Mouse (Mus musculus) urinary bladder, adult 2 months (tissue): ENCODE data around the gene Ptprc. TPM values are rescaled to one million over a fixed set of nuclear protein-coding genes. Genes with fewer than 3 reads are reported as not detected.

ENCODE experiments used
- DNase-seq: peaks from one replicate; pipeline ENCODE4 v3.0.0; 2022; ENCODE audit warnings: low spot score
- polyA plus RNA-seq: library from polyadenylated mRNA; depleted of rRNA; stranded (reverse); fragments of >200 nt; gene quantifications from 2 replicates; pipeline ENCODE4 v1.2.3, GENCODE M21; 2012

Gene Ptprc
- polyA plus RNA-seq, 1 experiment = 11.8 TPM

DNA sequence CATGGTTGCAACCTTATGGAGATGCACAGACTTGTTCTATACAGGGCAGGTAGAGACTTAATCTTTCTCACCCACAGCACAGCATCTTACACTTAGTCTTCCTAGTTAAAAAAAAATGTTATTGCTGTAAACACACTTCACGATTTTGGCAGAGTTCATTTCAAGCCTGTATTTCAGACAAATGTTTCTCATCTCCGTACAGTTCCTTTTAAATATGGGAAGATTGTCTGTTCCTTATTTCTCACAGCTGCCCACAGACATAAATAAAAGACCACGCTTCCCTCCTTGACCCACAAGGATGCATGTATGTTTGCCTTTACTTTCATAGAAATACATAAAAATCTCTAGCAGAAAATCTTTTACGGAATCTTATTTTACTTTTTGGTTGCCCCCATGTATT, 22.4 kb downstream of the Ptprc start:
- no peak for DNase-seq

DNA sequence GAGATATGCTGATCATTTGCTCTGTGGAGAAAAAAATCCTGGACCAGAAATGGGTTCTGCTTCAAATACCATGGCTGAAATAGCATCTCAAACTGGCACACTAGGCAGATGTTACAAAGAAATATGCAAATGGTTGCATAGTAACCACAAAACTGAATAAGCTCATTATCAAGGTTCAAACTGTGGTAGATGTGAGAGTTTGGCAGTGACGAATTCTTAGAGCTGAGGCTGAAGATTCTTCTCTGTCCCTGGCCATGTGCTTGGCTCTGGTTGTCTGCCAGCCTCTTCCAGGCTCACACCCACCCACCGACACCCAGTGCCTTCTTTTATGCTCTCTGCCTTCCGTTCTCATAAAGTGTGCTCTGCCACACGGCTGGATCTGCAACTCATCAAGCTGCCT, 26.7 kb downstream of the Ptprc start:
- DNase-seq = no peak

DNA sequence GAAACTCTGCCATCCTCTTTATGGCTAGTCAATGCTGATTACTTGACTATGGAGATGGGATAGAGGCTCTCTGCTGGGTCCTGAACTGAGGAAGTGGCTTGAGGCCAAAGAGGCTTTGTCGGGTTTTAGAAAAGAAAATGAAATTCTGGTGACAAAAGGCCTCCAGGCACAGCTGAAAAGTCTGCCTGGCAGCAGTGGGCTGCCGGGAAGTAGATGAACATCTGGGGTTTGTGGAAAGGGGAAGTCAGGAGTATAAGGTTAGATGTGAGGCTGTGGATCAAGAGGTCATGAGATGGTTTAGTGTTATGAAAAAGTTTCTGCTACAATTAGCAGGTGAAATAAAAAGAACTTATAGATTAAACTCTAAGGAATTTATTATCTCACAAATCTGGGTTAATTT, 29.9 kb downstream of the Ptprc start:
- DNase-seq = no peak

DNA sequence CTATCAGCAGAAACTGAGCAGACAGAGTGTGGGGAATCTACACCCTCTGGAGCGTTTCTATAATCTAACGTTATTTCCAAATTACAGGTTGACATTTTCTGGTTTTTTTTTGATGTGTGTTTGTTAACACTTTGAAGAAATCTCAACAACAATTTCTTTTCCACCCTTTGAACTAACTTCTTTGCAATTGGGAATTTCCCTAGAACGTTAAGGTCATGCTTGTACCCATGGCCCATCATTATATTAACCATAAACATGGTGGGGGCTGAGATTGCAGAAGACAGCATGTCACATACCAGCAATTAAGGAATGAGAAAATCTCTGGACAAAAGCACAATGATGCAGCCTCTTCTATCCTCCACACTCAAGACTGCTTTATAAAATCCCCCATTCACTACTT, 30.4 kb downstream of the Ptprc start:
- no peak for DNase-seq

DNA sequence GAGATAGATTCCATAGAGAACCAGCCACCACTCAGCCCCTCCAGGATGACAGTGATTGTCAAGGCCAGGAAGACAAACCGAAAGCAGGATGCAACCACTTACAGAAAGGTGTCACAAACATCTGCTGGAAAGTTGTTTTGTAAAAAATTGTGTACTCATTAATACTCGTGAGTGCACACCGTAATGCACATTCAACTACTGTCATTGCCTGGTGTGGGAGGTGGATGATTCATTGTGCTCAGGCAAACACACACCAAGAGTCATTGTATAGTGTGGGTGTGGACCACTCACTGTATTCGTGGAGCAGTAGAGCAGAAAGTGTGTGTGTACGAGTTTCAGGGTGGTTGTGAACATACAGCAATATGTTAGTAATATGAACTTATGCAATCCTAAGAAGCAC, 31.1 kb downstream of the Ptprc start:
- no peak for DNase-seq

DNA sequence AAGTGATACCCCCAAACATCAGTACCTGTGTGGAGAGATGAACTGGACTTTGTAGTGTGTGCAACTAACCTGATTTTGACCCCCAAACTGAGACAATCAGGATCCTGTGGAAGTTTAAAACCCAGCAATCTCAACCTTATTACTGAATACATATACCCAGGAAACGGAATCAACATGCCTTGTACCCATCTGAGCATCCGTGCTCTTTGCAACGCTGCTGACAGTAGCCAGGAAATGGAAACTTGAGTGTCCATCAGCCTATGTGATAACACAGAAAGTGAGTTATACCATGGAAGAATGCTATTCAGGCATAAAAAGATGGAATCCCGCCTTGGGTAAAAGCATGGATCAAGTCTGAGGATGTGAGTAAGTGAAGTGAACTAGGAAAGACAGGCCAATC, 34.7 kb downstream of the Ptprc start:
- no peak for DNase-seq

DNA sequence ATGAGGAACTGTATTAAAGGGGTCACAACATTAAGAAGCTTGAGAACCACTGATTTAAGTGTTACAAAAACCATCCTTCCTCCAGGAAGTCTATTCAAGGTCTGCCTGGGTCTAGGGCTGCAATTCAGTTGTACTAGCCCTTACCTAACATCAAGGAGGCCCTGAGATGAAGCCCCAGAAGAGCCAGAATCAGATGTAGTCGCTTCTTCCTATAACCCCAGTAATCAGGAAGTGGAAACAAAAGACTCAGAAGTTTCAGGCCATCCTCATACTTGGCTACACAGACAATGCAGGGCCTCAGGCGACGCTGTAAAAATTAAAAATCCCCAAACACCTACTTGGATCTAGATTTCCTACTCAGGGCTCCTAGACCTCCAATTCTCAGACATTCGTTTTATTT, 37.8 kb downstream of the Ptprc start:
- no peak for DNase-seq

DNA sequence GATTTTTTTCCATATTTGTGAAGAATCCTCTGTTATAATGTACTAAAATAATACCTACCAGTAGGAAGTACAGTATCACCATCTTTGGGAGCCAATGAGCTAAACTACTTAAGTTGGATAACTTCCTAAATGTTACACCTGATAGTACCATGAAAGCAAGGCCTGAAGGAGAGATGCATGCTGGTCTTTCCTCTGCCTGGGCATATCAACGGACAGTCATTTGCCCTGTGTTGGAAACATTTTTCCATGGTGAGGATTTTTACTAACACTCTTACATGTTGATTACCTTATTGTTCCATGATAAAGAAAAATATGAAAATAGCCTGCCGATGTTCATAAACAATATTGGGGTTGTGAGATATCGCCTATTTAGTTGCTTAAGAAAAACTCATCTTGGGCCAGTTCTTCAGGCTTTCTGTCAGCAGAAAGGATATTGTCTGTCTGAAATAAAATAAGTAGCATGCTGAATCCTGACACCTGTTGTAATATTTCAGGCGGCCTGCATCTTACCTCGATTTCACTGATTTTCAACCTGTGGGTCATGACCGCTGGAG, 38.4 kb downstream of the Ptprc start:
- no peak for DNase-seq

DNA sequence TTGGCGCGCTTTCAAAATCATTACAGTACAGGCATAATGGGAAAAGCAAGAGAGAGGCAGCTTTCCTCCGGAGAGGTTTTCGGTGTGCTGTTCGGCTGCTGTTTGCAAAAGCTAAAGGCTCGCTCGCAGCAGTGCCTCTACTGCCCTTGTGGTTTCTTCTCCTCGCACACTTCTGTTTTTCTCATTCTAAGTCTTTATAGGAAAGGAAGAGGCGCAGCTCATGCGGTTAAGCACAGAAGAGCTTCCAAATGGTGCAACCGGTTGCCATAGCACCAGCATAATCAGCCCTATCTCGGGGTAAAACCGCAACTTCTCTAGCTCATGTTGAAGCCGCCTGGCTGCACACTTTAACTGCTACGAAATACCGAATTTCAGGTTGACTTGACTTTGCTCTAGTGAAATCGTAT, 39.1 kb downstream of the Ptprc start:
- DNase-seq = no peak

DNA sequence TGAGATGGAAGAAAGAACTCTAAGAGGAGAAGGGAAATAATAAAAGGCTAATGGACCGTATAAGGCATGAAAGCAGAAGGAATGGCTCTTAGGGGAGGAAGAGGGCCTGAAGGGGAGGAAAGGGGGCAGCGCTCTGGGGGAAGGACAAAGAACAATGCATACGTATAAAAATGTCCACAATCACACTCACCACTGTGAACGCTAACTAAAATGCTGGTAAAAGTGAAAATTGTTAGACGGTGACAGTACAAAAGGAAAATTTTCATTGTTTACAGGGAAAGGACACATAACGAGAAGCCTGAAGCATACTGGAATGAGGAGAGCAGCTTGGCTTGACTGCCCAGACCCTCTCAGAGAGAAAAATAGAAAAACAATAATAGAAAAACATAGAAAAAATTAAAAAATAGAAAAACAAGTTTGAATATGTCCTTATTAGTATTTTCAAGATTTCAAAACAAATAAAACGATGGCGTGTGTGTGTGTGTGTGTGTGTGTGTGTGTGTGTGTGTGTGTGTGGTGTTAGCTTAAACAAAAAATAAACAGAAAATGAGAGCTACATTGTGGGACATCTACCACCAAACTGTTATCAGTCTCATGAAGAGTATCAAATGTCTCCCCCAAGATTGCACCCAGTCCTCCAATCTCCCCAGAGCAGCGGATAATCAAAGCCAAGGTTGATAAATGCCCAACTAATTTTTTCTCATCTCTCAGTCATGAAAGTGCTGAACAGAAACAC, 39.7 kb downstream of the Ptprc start:
- no peak for DNase-seq

DNA sequence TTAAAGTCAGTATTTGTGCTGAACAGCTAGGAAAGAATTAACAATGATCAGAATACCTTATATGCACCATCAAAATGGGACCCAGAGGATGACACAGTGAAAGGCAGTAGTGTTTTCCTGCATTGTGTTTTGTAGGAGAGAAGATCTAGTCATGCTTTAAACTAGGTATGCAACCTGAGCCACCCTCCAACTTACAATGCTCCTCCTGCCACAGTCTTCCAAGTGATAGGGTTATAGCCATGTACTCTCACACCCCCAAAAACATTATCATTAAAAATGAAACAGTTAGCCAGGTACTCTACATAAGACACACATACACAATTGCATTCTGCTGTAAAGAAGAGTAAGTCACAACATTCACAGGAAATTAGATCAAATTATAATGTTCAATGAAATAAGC, 40.4 kb downstream of the Ptprc start:
- DNase-seq = no peak

DNA sequence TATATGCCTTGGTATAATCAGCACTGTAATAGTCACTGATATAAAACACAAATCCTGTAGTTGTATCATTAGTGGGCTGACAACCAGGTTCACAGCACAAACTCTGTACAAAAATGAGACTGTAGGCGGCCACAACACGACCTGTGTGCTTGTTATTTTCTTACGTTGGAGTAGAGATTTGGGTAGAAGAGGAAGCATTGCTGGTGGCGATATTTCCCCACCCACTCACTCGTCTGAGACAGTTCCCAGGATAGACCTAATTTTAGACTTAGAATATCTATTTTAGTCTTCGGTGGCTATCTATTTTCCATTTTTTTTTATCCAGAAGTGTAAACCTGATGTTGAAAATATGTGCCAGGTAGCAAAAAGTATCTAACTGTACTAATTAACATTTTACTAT, 41.2 kb downstream of the Ptprc start:
- DNase-seq = no peak

DNA sequence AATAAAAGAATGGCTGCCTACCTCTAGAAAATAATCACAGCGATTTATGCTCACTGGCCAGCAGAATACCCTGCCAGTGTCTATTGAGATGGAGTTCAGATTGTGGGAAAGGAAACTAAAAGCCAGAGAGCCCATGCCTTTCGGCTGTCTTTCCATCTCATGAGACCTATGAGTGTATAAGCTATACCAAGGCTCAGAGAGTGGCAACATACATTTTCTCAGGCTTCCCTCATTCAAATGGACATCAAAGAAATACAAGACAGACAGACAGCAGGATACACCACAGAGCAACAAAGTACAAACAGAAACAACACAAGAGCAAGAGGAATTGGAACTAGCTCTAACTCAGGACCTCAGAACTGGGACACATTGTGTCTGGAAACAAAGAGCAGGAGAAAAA, 43.8 kb downstream of the Ptprc start:
- no peak for DNase-seq

DNA sequence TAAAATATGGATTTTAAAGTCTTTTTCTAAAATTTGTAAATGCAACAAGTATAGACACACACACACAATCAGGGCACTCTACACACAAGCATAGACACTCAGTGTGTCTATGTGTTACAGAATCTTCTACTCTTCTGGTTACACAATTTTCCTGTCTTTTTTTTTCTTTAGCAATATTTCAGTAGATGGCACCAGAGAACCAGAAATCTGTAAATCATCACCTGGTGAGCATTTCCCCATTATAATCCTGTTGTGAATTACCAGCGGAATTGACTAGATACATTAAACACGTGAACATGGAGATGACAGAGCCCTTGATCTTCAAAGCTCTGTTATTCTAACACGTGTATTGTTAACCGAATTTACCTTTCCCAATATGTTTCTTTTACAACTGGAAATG, 45.4 kb downstream of the Ptprc start:
- DNase-seq = no peak

DNA sequence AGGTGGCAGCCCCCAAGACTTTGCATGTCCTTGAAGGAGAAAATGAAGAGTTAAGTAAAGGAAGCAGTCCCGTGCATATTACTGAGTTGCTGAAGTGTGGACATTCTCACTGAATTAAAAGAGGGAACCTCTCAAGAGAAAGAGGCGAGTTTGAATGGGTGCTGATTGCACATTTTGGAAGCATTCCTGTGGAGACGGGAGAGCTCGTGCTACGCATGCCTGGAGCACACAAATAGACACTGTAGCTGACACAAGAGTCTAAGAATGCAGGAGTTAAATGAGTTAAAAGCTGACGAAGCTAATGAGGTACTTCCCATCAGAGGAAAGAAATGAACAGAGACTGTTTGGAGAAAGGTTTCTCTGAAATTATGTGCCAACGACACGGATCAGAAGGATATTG, 48.7 kb downstream of the Ptprc start:
- DNase-seq = no peak

DNA sequence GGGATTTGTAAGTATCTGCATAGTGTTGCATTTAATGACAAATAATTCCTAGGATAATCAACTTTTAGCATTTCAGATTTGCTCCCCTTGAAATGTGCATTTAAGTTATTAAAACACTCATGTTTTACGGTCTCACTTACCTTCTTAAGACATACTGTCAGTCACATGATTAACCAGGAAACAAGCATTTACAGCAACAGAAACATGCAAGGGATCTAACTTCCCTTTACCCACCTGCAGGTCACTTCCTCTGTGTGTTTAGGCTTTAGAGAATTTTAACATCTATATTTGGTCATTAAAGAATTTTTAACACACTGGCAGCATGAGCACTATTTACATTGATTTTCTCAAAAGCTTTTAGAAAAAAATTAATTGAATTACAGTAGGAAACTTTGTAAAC, 50.2 kb downstream of the Ptprc start:
- no peak for DNase-seq

DNA sequence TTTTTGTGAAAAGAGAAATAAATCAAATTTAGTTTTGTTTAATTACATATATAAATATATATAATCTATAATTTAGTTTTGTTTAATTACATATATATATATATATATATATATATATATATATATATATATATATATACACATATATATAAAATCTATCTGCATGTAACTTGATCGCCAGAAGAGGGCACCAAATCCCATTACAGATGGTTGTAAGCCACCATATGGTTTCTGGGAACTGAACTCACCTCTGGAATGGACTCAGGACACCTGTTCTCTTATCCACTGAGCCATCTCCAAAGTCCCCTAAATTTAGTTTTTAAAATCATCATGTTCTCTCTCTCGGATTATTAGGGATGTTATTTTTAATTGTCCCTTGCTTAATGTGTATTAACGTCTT, 51.6 kb downstream of the Ptprc start:
- DNase-seq = no peak

DNA sequence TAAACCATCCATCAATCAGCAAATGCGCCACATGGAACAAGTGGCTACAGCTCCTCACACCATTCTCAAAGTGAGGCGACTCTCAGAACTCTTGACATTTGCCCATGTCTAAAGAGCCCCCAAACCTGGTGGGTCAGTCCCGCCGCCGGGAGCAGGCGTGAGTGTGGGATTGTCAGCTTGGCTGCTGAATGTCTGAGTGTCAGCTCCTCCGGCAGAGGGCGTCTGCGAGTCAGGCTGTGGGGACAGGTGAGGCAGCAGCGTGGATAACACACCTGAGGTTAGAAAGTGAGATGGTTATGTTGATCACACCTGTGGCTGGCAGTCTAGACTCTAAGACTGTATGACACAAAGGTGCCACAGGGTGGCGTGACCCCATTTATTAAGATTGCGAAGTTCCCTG, 55.6 kb downstream of the Ptprc start:
- DNase-seq = no peak

DNA sequence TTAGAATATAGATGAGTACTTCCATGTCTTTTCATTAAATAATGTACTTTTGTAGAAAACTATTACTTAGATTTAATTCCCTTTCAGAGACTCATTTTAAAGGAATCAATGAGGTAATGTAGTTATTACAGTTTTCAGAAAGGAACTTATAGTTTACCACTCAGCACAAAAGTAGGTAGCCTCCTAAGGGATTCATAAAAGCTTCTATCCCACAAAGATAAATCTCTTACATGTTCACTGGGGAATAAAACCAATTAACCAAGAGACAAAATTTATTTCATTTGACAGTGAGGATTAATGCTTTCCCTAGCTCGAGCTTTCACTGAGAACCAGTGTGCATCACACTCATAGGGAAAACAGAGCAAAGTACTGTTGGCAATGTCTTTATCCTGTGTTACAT, 82.3 kb downstream of the Ptprc start:
- DNase-seq = no peak

DNA sequence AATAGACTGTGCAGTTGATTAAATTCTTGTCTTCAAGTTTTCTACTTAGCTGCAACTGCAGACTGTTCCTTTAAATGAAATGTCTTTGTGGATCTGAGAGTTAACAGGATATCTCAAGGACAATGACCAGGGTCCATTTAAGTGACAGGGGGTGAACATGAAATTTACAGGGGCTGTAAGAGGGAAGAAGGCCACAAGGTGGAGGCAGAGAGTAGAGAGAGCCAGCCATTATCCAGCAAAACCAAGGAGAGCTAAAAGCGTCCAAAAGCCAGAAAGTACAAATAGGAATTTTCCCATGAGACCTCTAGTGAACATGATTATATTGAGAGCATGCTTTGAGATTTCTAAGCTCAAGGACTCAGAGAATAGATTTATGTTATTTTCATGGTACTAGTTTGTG, 89.7 kb downstream of the Ptprc start:
- no peak for DNase-seq

DNA sequence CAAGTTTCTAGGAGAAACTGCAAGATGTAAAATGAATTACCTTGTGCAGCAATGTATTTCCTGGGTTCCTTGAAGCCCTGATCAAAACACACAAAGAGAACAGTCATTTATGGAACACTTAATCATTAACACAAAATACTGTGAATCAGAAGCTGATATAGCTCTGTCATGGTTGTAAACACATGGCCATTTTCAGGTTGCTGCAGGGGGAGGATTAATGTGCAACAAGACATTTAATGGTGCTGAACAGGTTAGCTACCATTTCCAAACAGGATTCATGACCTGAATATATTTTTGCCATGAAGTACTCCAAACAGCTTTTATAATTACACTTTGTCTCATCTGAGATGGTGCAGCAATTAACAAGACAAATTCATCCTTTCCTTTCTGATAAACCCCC, 91.8 kb downstream of the Ptprc start:
- no peak for DNase-seq

DNA sequence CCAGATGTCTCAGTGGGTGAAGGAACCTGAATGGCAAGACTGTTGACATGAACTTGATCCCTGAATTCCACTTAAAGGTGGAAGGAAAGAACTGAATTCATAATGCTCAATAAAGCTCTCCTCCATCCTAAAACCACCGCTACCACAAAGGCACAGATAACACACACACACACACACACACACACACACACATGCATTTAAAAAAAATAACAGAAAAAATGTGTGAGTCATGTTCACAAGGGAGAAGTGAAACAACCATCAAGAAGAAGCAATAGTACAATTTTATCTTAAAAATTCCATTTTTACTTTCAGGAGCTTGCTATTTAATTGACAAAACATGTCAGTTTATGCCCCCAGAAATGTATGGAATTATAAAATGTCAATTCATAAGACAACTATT, 95.2 kb downstream of the Ptprc start:
- no peak for DNase-seq

DNA sequence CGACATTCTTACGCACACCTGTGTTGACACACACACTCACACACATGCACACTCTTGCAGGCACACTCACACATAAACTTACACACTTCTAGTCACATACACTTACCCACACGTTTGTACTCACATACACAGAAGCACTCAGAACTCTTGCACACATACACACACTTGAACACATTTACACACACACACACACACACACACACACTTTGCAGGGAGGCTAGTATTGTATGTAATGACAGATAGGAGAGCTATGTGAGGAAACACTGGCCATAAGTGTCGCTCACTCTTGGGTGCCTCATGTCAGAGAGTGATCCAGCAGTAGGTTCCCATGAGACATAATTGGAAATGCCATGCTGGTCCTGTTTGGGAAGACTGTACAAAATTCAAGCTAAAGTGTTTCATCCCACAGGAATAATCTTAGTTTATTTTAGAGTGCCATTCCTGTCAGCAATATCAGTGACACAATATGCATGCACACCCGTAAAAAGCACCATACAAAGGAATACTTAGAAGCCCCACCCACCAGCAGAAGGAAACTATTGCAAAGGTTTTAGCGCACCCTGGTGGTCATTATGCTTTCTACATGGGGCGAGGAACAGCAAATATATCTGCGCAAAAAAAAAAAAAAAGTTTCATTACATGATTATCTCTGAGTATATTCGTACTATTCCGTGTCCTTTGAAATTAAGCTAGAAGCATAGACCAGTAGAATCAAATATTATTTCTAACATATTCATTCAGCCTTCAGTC, 131.1 kb downstream of the Ptprc start:
- DNase-seq = no peak
